Comparison of ENCODE assay signal across 18 mouse cellular contexts in the genomic region with DNA sequence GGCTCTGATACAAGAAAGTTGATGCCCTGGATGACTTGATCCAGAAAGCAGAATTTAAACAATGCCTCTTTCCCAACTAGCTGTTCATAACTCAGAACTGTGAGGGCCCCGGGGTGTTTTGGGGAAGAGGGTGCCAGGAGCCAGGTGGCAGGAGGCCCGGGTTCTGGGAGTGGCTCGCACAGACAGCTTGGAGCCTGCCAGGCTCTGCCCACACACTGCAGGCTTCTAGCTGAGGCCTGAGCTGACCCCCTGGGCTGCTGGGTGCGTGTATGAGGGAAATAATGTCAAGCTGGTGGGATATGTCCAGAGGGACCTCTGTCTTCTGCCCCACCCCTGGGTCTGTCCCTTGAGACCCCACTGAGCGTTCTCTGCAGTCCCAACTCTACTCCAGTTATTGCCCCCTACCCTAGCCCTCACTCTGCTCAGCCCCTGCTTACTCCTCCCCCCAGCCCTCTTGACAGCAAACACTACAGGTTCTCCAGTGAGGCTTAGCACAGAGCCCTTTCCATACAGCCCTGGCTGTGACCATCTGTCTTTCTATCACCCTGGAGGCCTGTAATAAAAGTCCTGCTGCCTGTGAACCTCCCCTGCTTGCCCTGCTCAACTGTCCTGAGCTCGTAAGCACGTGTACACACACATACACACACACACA. TPM values are rescaled to one million over a fixed set of nuclear protein-coding genes. Genes with fewer than 3 reads are reported as not detected.
DNase-seq lines count a peak whose midpoint lies in the region; ATAC-seq and TF ChIP-seq lines count a peak whose summit lies in the region.
"Had no signal": no experiment of that assay in that cellular context is flagged by ENCODE, and none has a peak within 500 bp of the region (broad histone marks: within the 10 kb centered on the region; RNA-seq: fewer than 3 reads in every experiment).

No protein-coding gene starts in this region.

- no peaks in the 10 kb centered on the region for H3K9me3 ChIP-seq in stomach, embryonic 14.5 days (ENCODE audit: control insufficient read depth, low read depth, low read length)
- H3K9me3 ChIP-seq: limb, embryonic 12.5 days had no signal

- TF ChIP-seq POLR2A in cerebellum, adult 2 months (IDR thresholded peaks at IDR 0.05; ENCODE audit: borderline replicate concordance, insufficient read depth, low read length): no peak

- TF ChIP-seq CTCF in cerebellum, adult 2 months (IDR thresholded peaks at IDR 0.05; ENCODE audit: borderline replicate concordance, insufficient read depth, low read depth, low read length): no peak
- no peak for TF ChIP-seq CTCF in layer of hippocampus, adult 2 months (conservative IDR thresholded peaks at IDR 0.05)

- no peak overlapping the region for H3K27ac ChIP-seq in cerebellum, adult 2 months (ENCODE audit: insufficient read depth, low read length)
- peak overlapping the region; percentile 80 for H3K27ac ChIP-seq in layer of hippocampus, adult 2 months
- H3K27ac ChIP-seq in stomach, embryonic 14.5 days (ENCODE audit: low read length): peak overlapping the region; percentile 87
- H3K27ac ChIP-seq: limb, embryonic 12.5 days had no signal

- no peak overlapping the region for H3K9ac ChIP-seq in stomach, embryonic 14.5 days (replicated peaks; ENCODE audit: low read depth, low read length)
- H3K9ac ChIP-seq: limb, embryonic 12.5 days; liver, postnatal 0 days had no signal

- H3K4me2 ChIP-seq in stomach, embryonic 14.5 days (replicated peaks; ENCODE audit: low read depth, low read length): peak overlapping the region; percentile 34
- H3K4me2 ChIP-seq: limb, embryonic 12.5 days had no signal

- H3K27me3 ChIP-seq in cerebellum, adult 2 months (ENCODE audit: control insufficient read depth, insufficient read depth, low read length): no peaks in the 10 kb centered on the region
- H3K27me3 ChIP-seq in stomach, embryonic 14.5 days (ENCODE audit: control insufficient read depth, insufficient read depth, low read length): no peaks in the 10 kb centered on the region
- H3K27me3 ChIP-seq: limb, embryonic 12.5 days had no signal

- DNase-seq in cerebellum, adult 2 months: peak; percentile 44 to 62
- DNase-seq in cerebellum, postnatal 36 days: no peak
- DNase-seq in layer of hippocampus, adult 2 months (ENCODE audit: low spot score in 2 of 2): no peak
- DNase-seq in layer of hippocampus, adult 11-12 months (ENCODE audit: low spot score): no peak
- DNase-seq in ovary, postnatal 36 days (ENCODE audit: low spot score): peak; percentile 41
- no peak for DNase-seq in ovary, postnatal 10 days (ENCODE audit: low spot score)
- no peak for DNase-seq in embryo, embryonic 10.5 days (ENCODE audit: low spot score)
- DNase-seq: B cell, adult 2 months; kidney, adult 18-20 months; liver, postnatal 0 days; right cerebral cortex, postnatal 14 days; thymus, postnatal 4 days had no signal

- H3K4me3 ChIP-seq in cerebellum, adult 2 months (replicated peaks; ENCODE audit: insufficient read depth, low read depth, low read length): no peak overlapping the region
- H3K4me3 ChIP-seq in layer of hippocampus, adult 2 months: no peak overlapping the region
- peak overlapping the region; percentile 30 for H3K4me3 ChIP-seq in stomach, embryonic 14.5 days (ENCODE audit: low read depth, low read length)
- H3K4me3 ChIP-seq: limb, embryonic 12.5 days had no signal

- ATAC-seq in stomach, embryonic 14.5 days (ENCODE audit: insufficient number of reproducible peaks, insufficient read depth, low FRiP score, low read depth): no peak
- ATAC-seq: liver, postnatal 0 days had no signal

- no peaks in the 10 kb centered on the region; the same call in 1 of the 2 replicates for H3K4me1 ChIP-seq in cerebellum, adult 2 months (ENCODE audit: control insufficient read depth, insufficient read depth, low read length)
- peaks cover 27% of the 10 kb centered on the region for H3K4me1 ChIP-seq in stomach, embryonic 14.5 days (ENCODE audit: control insufficient read depth, insufficient read depth, low read length)

- 16% methylated on average over 7 of the region's 7 CpGs for WGBS in cerebellum, adult 2 months
- 49% methylated on average over 7 of the region's 7 CpGs for WGBS in stomach, embryonic 14.5 days

- peaks cover 3% of the 10 kb centered on the region; the same call in 1 of the 2 replicates for H3K36me3 ChIP-seq in stomach, embryonic 14.5 days (ENCODE audit: control insufficient read depth, insufficient read depth, low read length)
- H3K36me3 ChIP-seq: limb, embryonic 12.5 days had no signal

RNA-seq across cellular contexts. Expression of gene Fxyd3, which starts 2.3 kb away (rescaled TPM):
- polyA plus RNA-seq in cerebellum, adult 2 months (2012; rRNA removed): 1.3 and 1.4 TPM in 2 replicates
- total RNA-seq in layer of hippocampus, adult 2 months (2021): 1 to 10 TPM in 1 of 2 experiments, not detected in 1; 1.7 TPM
- polyA plus RNA-seq in stomach, embryonic 14.5 days (2014; fragmentation: Nextera tagmentation; extraction: Ambion mirVana): 458 and 479 TPM in 2 replicates
- total RNA-seq: common myeloid progenitor, adult 5-6 weeks; granulocyte monocyte progenitor cell, adult 5-6 weeks had no signal
- polyA plus RNA-seq: neural tube, embryonic 14.5 days had no signal

RNA-seq across cellular contexts. Expression of gene Lgi4, which starts 15.0 kb away (rescaled TPM):
- 48.9 and 54.2 TPM in 2 replicates for polyA plus RNA-seq in cerebellum, adult 2 months (2012; rRNA removed)
- total RNA-seq in layer of hippocampus, adult 2 months (2021): 10 to 100 TPM; 37.9 to 41.9 TPM
- 0.78 and 1.7 TPM in 2 replicates for polyA plus RNA-seq in stomach, embryonic 14.5 days (2014; fragmentation: Nextera tagmentation; extraction: Ambion mirVana)
- total RNA-seq: common myeloid progenitor, adult 5-6 weeks; granulocyte monocyte progenitor cell, adult 5-6 weeks had no signal
- polyA plus RNA-seq: liver, postnatal 0 days; neural tube, embryonic 14.5 days had no signal

RNA-seq across cellular contexts. Expression of gene Fxyd1, which starts 17.2 kb away (rescaled TPM):
- polyA plus RNA-seq in cerebellum, adult 2 months (2012; rRNA removed): 202 and 222 TPM in 2 replicates
- total RNA-seq in layer of hippocampus, adult 2 months (2021): 100 to 1,000 TPM in 1 of 2 experiments, 10 to 100 TPM in 1; 90.9 to 114 TPM
- polyA plus RNA-seq in stomach, embryonic 14.5 days (2014; fragmentation: Nextera tagmentation; extraction: Ambion mirVana): 86.7 and 99.3 TPM in 2 replicates
- total RNA-seq: ES-E14; granulocyte monocyte progenitor cell, adult 5-6 weeks had no signal

RNA-seq across cellular contexts. Expression of gene Fxyd7, which starts 22.9 kb away (rescaled TPM):
- polyA plus RNA-seq in cerebellum, adult 2 months (2012; rRNA removed): 72.5 and 99.7 TPM in 2 replicates
- 100 to 1,000 TPM; 117 to 121 TPM for total RNA-seq in layer of hippocampus, adult 2 months (2021)
- polyA plus RNA-seq in stomach, embryonic 14.5 days (2014; fragmentation: Nextera tagmentation; extraction: Ambion mirVana): 35.7 and 42.2 TPM in 2 replicates
- total RNA-seq: common myeloid progenitor, adult 5-6 weeks; ES-E14; granulocyte monocyte progenitor cell, adult 5-6 weeks had no signal

RNA-seq across cellular contexts. Expression of gene Fxyd5, which starts 31.9 kb away (rescaled TPM):
- 9.0 and 14.8 TPM in 2 replicates for polyA plus RNA-seq in cerebellum, adult 2 months (2012; rRNA removed)
- 10 to 100 TPM; 17.3 to 26.9 TPM for total RNA-seq in layer of hippocampus, adult 2 months (2021)
- 19.9 and 20.2 TPM in 2 replicates for polyA plus RNA-seq in stomach, embryonic 14.5 days (2014; fragmentation: Nextera tagmentation; extraction: Ambion mirVana)

Comparison
In these comparisons a context has a peak if more than half of its experiments do, and no peak if none do; other contexts are left out.
1. DNase-seq: peak in cerebellum, adult 2 months (2 of 2) and ovary, postnatal 36 days (single experiment); none in cerebellum, postnatal 36 days (0 of 2), layer of hippocampus, adult 2 months (0 of 2), layer of hippocampus, adult 11-12 months (single experiment), ovary, postnatal 10 days (single experiment) and embryo, embryonic 10.5 days (single experiment).
2. RNA of gene Fxyd3, which starts 2.3 kb away (polyA plus RNA-seq): 458 to 479 TPM in stomach, embryonic 14.5 days; 1.3 to 1.4 TPM in cerebellum, adult 2 months; every median in the first group is over 100 times any median in the second.
3. RNA of gene Lgi4, which starts 15.0 kb away (polyA plus RNA-seq): 48.9 to 54.2 TPM in cerebellum, adult 2 months; 0.78 to 1.7 TPM in stomach, embryonic 14.5 days; every median in the first group is over 10 times any median in the second.